Mouse (Mus musculus): ENCODE measurements around the gene Wdfy4. TPM values are rescaled to one million over a fixed set of nuclear protein-coding genes. Genes with fewer than 3 reads are reported as not detected.

Wdfy4 gene
- polyA plus RNA-seq, 1 experiment = 0.19 TPM

DNA sequence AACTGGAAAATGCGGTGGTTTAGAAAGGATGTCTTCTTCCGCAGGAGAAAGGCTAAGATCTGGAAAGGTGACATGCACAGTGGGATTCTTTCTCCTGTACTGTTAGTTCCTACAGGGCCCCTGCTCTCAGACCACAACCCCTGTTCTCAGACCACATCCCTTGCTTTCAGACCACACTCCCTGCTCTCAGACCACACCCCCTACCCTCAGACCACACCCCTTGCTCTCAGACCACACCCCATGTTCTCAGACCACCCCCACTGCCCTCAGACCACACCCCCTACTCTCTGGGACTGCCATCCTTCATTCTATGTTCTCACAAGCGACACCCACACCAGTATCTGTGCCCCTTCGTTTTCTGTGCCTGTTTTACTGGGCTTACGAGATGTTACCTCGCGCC is 86.2 kb downstream of the Wdfy4 start:
- H3K27ac ChIP-seq (ENCODE audit: insufficient read depth, low read length) = no peak overlapping the region
- TF ChIP-seq POLR2A (IDR thresholded peaks at IDR 0.05; ENCODE audit: low read depth, low read length) (no peak), CTCF (IDR thresholded peaks at IDR 0.05; ENCODE audit: borderline replicate concordance, insufficient read depth, low read length) (no peak)
- no peaks in the 10 kb centered on the region for H3K4me1 ChIP-seq (ENCODE audit: control insufficient read depth, insufficient read depth, low read length)
- H3K4me3 ChIP-seq (ENCODE audit: insufficient read depth, low read length) = no peak overlapping the region

DNA sequence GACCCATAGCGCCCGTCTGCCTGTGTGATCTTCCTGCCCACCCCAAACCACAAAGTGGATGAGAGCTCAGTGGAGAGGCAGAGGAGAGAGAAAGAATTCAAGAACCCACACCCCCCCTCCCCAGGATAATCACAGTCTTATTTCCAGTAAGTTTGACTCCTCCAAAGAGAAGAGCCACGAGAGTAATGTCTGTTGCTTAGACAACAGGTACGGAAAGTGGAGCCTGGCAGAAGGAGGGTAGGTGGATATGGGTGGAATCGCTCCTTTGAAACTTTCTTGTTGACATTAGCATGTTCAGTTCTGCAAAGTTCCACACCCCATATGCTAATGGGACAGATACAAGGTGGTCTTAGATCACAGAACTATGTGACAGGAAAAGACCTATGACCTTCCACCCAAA is 88.8 kb downstream of the Wdfy4 start:
- Histone ChIP-seq H3K4me3 (ENCODE audit: insufficient read depth, low read length) (no peak overlapping the region), H3K4me1 (ENCODE audit: control insufficient read depth, insufficient read depth, low read length) (no peaks in the 10 kb centered on the region), H3K27ac (ENCODE audit: insufficient read depth, low read length) (no peak overlapping the region)
- TF ChIP-seq POLR2A (IDR thresholded peaks at IDR 0.05; ENCODE audit: low read depth, low read length) = no peak
- no peak for TF ChIP-seq CTCF (IDR thresholded peaks at IDR 0.05; ENCODE audit: borderline replicate concordance, insufficient read depth, low read length)

DNA sequence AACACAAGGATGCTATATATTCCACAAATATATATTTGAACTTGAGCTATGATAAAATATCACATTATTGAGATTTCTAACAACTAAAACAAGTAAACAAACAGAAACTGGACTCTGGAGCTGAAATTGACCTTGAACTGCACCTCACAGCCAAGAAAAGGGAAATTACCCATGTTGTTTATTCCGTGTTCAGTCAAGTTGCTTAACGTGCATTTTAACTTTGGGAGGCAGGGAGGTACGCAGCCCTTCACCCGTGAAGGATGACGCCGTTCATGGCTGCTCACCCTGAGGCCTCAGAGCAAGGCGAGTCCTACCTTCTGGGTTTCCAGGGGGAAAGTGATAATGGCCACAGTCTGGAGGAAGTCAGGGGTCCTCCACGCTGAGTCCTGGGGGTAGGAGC is 102.0 kb downstream of the Wdfy4 start:
- Histone ChIP-seq H3K4me1 (ENCODE audit: control insufficient read depth, insufficient read depth, low read length) (no peaks in the 10 kb centered on the region), H3K27ac (ENCODE audit: insufficient read depth, low read length) (no peak overlapping the region), H3K4me3 (ENCODE audit: insufficient read depth, low read length) (no peak overlapping the region)
- no peak for TF ChIP-seq POLR2A (IDR thresholded peaks at IDR 0.05; ENCODE audit: low read depth, low read length)
- TF ChIP-seq CTCF (IDR thresholded peaks at IDR 0.05; ENCODE audit: borderline replicate concordance, insufficient read depth, low read length) = no peak

DNA sequence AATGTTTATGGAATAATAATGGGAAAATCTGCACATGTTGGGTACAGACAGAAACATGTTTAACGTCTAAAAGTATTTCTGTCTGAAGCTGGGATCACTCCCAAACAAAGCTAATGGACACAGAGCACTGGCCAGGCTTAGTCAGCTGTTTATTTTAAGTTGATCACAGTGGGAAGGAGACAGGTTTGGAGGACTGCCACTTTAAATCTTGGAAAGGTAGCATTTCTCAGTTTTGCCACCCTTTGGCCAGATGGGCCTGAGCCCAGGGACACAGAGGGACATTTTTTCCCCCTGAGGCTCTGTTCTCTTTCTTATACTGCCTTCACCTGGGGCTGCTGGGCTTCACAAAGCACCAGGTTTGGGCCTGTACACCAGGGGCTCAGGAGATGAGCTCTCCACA is 103.0 kb downstream of the Wdfy4 start:
- H3K27ac ChIP-seq (ENCODE audit: insufficient read depth, low read length) = no peak overlapping the region
- TF ChIP-seq CTCF (IDR thresholded peaks at IDR 0.05; ENCODE audit: borderline replicate concordance, insufficient read depth, low read length) (no peak), POLR2A (IDR thresholded peaks at IDR 0.05; ENCODE audit: low read depth, low read length) (no peak)
- no peaks in the 10 kb centered on the region for H3K4me1 ChIP-seq (ENCODE audit: control insufficient read depth, insufficient read depth, low read length)
- H3K4me3 ChIP-seq (ENCODE audit: insufficient read depth, low read length) = no peak overlapping the region

DNA sequence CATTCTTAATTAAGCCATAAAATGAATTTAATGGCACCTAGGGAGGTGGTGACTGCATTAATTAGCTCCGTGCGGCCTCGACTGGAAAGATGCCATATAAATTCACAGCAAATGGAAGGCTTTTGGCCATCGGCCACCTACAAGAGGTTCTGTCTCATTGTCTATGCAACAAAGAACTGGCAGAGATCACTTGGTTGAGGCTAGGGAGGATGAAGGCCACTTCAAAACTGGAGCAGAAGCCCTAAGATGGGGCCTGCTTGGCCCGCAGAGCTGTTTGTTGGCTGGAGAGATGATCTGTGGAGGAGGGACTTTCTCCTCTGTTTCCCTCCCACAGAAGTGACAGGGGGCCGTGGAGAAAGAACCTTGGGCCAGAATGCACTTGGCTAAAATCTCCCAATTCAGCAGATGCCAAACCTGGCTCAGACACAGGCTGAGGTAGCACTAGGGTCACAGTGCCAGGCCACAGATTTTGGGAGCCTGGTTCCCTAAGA is 103.9 kb downstream of the Wdfy4 start:
- no peaks in the 10 kb centered on the region for H3K4me1 ChIP-seq (ENCODE audit: control insufficient read depth, insufficient read depth, low read length)
- H3K27ac ChIP-seq (ENCODE audit: insufficient read depth, low read length) = no peak overlapping the region
- TF ChIP-seq POLR2A (IDR thresholded peaks at IDR 0.05; ENCODE audit: low read depth, low read length) = no peak
- H3K4me3 ChIP-seq (ENCODE audit: insufficient read depth, low read length) = no peak overlapping the region

DNA sequence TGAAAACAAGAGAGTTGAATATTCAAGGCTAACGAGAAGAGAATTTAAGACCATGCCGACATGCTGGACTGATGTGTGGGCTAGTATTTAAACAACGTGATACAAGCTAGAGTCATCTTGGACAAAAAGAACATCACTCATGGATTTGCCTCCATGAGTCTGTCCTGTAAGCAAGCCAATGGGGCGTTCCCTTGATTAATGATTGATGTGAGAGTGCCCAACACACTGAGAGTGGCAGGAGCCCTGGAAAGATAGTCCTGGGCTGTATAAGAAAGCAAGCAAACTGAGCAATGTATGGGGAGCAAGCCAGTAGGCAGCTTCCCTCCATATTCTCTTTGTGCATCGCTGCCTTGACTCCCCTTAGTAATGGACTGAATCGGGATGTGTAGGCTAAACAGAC is 106.7 kb downstream of the Wdfy4 start:
- no peak for TF ChIP-seq POLR2A (IDR thresholded peaks at IDR 0.05; ENCODE audit: low read depth, low read length)
- TF ChIP-seq CTCF (IDR thresholded peaks at IDR 0.05; ENCODE audit: borderline replicate concordance, insufficient read depth, low read length) = no peak
- Histone ChIP-seq H3K4me1 (ENCODE audit: control insufficient read depth, insufficient read depth, low read length) (no peaks in the 10 kb centered on the region), H3K27ac (ENCODE audit: insufficient read depth, low read length) (no peak overlapping the region), H3K4me3 (ENCODE audit: insufficient read depth, low read length) (no peak overlapping the region)

DNA sequence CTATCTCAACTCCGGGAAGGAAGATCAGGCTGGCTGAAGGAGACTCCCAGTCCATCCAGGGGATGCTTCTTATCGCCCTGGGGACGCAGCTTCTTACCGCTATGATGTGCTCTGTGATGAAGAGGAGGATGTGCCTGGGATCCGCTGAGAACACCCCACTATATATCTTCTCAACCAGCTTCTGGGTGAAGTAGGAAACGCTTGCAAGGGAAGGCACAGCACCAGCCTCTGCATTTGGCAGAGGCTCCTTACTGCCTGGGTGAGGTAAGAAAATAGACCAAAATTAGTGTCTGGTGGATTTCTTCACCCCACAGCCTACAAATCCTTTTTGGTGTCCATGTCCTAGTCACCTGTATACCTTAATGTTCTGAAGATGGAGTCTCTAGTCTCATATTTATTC is 107.2 kb downstream of the Wdfy4 start:
- TF ChIP-seq POLR2A (IDR thresholded peaks at IDR 0.05; ENCODE audit: low read depth, low read length) (no peak), CTCF (IDR thresholded peaks at IDR 0.05; ENCODE audit: borderline replicate concordance, insufficient read depth, low read length) (no peak)
- no peaks in the 10 kb centered on the region for H3K4me1 ChIP-seq (ENCODE audit: control insufficient read depth, insufficient read depth, low read length)
- no peak overlapping the region for H3K27ac ChIP-seq (ENCODE audit: insufficient read depth, low read length)

DNA sequence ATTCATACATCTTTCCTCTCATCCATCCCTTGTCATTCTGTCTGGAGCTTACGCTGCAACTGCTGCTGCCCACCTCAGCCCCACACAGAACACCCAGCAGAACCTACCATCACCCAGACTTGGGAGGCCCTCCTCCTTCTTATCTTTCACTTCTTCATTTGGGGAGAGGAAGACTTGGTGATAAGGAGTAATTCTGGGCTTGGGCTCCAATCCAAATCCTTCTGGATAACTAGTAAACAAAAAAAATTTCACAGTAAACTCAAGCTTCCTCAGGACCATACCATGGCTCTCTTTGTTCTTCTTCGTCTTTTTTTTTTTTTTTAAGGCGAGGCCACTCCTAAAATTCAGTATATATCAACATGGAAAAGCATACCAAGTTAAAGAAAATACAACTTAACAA is 112.0 kb downstream of the Wdfy4 start:
- no peak overlapping the region for H3K27ac ChIP-seq (ENCODE audit: insufficient read depth, low read length)
- TF ChIP-seq POLR2A (IDR thresholded peaks at IDR 0.05; ENCODE audit: low read depth, low read length) (no peak), CTCF (IDR thresholded peaks at IDR 0.05; ENCODE audit: borderline replicate concordance, insufficient read depth, low read length) (no peak)
- H3K4me1 ChIP-seq (ENCODE audit: control insufficient read depth, insufficient read depth, low read length) = no peaks in the 10 kb centered on the region
- no peak overlapping the region for H3K4me3 ChIP-seq (ENCODE audit: insufficient read depth, low read length)

More for the DNA sequence above, 107.2 kb downstream of the Wdfy4 start:
- H3K4me3 ChIP-seq (ENCODE audit: insufficient read depth, low read length) = no peak overlapping the region

DNA sequence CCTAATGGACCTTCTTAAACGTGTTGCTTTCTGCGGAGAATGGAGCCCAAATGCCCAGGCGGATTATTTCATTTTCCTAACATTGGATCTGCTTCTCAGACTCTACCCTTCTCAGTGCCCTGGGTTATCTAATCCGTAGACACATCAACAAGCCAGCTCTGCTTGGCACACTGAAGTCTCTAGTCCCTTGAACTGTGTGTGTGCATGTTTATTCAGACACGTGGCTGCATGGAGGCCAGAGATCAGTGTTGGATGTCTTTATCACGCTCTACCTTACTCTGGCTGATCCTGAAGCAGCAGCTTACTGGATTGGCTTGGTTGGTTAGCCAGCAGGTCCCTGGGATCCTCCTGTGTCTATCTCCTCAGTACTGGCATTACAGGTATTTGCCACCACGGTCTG is 113.0 kb downstream of the Wdfy4 start:
- Histone ChIP-seq H3K27ac (ENCODE audit: insufficient read depth, low read length) (no peak overlapping the region), H3K4me3 (ENCODE audit: insufficient read depth, low read length) (no peak overlapping the region), H3K4me1 (ENCODE audit: control insufficient read depth, insufficient read depth, low read length) (no peaks in the 10 kb centered on the region)
- no peak for TF ChIP-seq CTCF (IDR thresholded peaks at IDR 0.05; ENCODE audit: borderline replicate concordance, insufficient read depth, low read length)
- TF ChIP-seq POLR2A (IDR thresholded peaks at IDR 0.05; ENCODE audit: low read depth, low read length) = no peak

DNA sequence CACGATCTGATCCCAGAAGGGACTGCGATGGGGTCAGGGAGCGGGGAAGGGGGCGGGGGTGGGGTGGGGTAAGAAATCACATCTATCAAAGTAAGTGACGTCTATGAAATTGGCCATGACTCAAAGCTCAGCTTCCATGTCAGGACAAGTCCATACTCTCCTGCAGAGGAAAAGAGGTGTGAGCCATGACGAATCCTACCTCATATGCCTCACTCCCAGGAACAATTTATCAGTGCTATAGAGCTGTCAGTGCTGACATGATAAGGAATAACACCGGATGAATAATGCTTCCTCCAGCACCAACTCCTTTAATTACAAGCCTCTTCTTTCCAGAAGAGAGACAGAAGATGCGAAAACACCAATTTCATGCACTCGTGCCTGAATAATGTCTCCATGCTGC is 117.6 kb downstream of the Wdfy4 start:
- Histone ChIP-seq H3K4me3 (ENCODE audit: insufficient read depth, low read length) (no peak overlapping the region), H3K27ac (ENCODE audit: insufficient read depth, low read length) (no peak overlapping the region), H3K4me1 (ENCODE audit: control insufficient read depth, insufficient read depth, low read length) (no peaks in the 10 kb centered on the region)
- TF ChIP-seq CTCF (IDR thresholded peaks at IDR 0.05; ENCODE audit: borderline replicate concordance, insufficient read depth, low read length) (no peak), POLR2A (IDR thresholded peaks at IDR 0.05; ENCODE audit: low read depth, low read length) (no peak)

DNA sequence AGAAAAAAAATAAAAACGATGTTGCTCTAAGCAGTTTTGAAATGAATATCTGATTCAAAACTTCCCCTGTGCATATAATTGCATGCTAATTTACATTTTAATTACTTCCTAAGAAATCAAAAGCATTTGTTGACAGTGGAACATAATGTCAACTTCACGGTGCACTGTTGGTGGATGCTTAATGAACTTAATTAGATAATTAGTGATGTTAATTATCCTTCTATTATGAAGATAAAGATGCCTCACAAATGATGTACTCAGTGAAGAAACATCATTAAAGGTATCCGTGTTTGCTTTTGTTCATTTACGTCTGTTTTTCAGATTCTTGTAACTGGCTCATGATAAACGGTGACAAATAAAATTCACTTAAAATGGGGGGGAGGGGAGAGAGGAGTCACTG is 122.3 kb downstream of the Wdfy4 start:
- H3K27ac ChIP-seq (ENCODE audit: insufficient read depth, low read length) = no peak overlapping the region
- TF ChIP-seq CTCF (IDR thresholded peaks at IDR 0.05; ENCODE audit: borderline replicate concordance, insufficient read depth, low read length) = no peak
- no peak for TF ChIP-seq POLR2A (IDR thresholded peaks at IDR 0.05; ENCODE audit: low read depth, low read length)

More for the DNA sequence above, 122.3 kb downstream of the Wdfy4 start:
- Histone ChIP-seq H3K4me3 (ENCODE audit: insufficient read depth, low read length) (no peak overlapping the region), H3K4me1 (ENCODE audit: control insufficient read depth, insufficient read depth, low read length) (no peaks in the 10 kb centered on the region)
